Mouse (Mus musculus) brain, embryonic 14.5 days (tissue): ENCODE data around the gene Trp53tg5.

Source experiments
- CTCF ChIP-seq: fragments of 200-500 bp; IDR thresholded peaks from 2 replicates; pipeline ENCODE4 v1.5.1; 2012; ENCODE audit warnings: inconsistent platforms, mild to moderate bottlenecking, moderate library complexity, borderline replicate concordance; ENCODE audit not compliant: insufficient read depth, insufficient read length; ENCODE audit errors: extremely low read depth
- POLR2A ChIP-seq: fragments of 200-500 bp; IDR thresholded peaks from 2 replicates; pipeline ENCODE4 v1.6.1; 2012; ENCODE audit warnings: mild to moderate bottlenecking, inconsistent platforms, borderline replicate concordance; ENCODE audit not compliant: poor library complexity, insufficient read depth, insufficient read length, severe bottlenecking; ENCODE audit errors: extremely low read depth

DNA sequence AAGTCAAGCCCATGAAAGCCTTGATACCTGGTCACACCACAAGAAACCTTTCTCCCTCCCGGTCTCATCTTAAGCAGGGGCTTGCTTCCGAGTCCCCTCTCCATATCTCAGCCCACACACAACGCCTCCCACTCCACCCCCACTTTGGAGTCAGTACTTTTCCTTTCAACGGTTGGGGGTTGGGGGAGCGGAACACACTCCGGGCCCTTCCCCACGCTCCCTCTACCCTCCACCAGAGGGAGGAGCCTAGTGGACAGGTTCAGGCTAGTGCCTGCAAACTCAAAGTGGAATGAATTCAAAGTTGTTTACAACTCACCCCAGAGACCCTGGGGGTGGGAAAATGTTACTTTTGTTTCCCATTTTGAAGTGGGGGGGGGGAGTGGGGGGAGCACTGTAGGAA, 42.8 kb downstream of the Trp53tg5 start:
- no peak for TF ChIP-seq CTCF
- no peak for TF ChIP-seq POLR2A
